Mouse (Mus musculus) adrenal gland, postnatal 0 days (tissue): ENCODE results near the gene Ints14. TPM values are rescaled to one million over a fixed set of nuclear protein-coding genes. Genes with fewer than 3 reads are reported as not detected.

Source experiments
- microRNA-seq: library from miRNA; unstranded; fragments of <30 nt; microRNA quantifications from one replicate; pipeline ENCODE4, GENCODE M21; 2016; ENCODE audit warnings: borderline replicate concordance; ENCODE audit not compliant: insufficient number of aligned reads
- polyA plus RNA-seq: library from polyadenylated mRNA; unstranded; fragments of >200 nt; fragmentation: Nextera tagmentation; extraction: Ambion mirVana; gene quantifications from 2 replicates; pipeline ENCODE4 v1.2.1, GENCODE M21; 2015

Ints14 gene
- 29.1 and 36.5 TPM in 2 replicates for polyA plus RNA-seq

GRCm38 (mm10) chr9:64960117-64960977 is at the start of gene Ints14:
TSS of gene Ints14 (plus strand) at chr9:64960905.

GRCm38 (mm10) chr9:64951161-64951657 is 9.5 kb upstream of the Ints14 start, which contains the start of gene Slc24a1:
TSS of gene Slc24a1 (minus strand) at chr9:64951607.

GRCm38 (mm10) chr9:65020991-65021886 is 60.5 kb downstream of the Ints14 start, which contains the start of gene Hacd3:
TSS of gene Hacd3 (minus strand) at chr9:65021693.

GRCm38 (mm10) chr9:65032269-65033108 is 71.8 kb downstream of the Ints14 start, which contains the start of gene Dpp8:
TSS of gene Dpp8 (plus strand) at chr9:65032414.

Small RNAs within 50 kb of the gene (microRNA-seq; reads per million reads assigned to microRNA genes)
- not detected for gene Gm25640

Other genes with a start within 250 kb of the Ints14 start
- 594 and 764 TPM in 2 replicates for gene Rab11a, start 223.1 kb upstream of the Ints14 start, polyA plus RNA-seq
- gene Dennd4a, start 149.6 kb upstream of the Ints14 start, polyA plus RNA-seq, result 4.6 and 6.3 TPM in 2 replicates
- gene Slc24a1, start 9.3 kb upstream of the Ints14 start, polyA plus RNA-seq, result 0.02 and 0.04 TPM in 2 replicates
- gene Hacd3, start 60.8 kb downstream of the Ints14 start, polyA plus RNA-seq, result 114 and 259 TPM in 2 replicates
- 14.9 and 21.2 TPM in 2 replicates for gene Dpp8, start 71.5 kb downstream of the Ints14 start, polyA plus RNA-seq
- 7.5 and 11.0 TPM in 2 replicates for gene Igdcc4, start 140.6 kb downstream of the Ints14 start, polyA plus RNA-seq
- gene Igdcc3, start 180.3 kb downstream of the Ints14 start, polyA plus RNA-seq, result 1.4 and 2.0 TPM in 2 replicates
- gene Parp16, start 234.4 kb downstream of the Ints14 start, polyA plus RNA-seq, result 14.7 and 25.6 TPM in 2 replicates